Comparison of ENCODE assay signal across 33 mouse cellular contexts in genomic region chr13:51404566-51404965, GRCm38 (mm10). TPM values are rescaled to one million over a fixed set of nuclear protein-coding genes. Genes with fewer than 3 reads are reported as not detected.
DNase-seq lines count a peak whose midpoint lies in the region; ATAC-seq and TF ChIP-seq lines count a peak whose summit lies in the region.
"Had no signal": no experiment of that assay in that cellular context is flagged by ENCODE, and none has a peak within 500 bp of the region (broad histone marks: within the 10 kb centered on the region; RNA-seq: fewer than 3 reads in every experiment).

No protein-coding gene starts in this region.

- ATAC-seq in frontal cortex, adult (ENCODE audit: low TSS enrichment), result peak; percentile 67
- ATAC-seq: forebrain, embryonic 16.5 days; hindbrain, postnatal 0 days; intestine, embryonic 15.5 days; Patski had no signal

- TF ChIP-seq EP300 in CH12.LX (IDR thresholded peaks at IDR 0.05; ENCODE audit: low read length), result peak; percentile 31; the same call in 1 of the 2 replicates

- no peak overlapping the region for H3K27ac ChIP-seq in CH12.LX (ENCODE audit: insufficient read depth, low read depth)
- peak overlapping the region; percentile 6; the same call in 1 of the 2 replicates for H3K27ac ChIP-seq in cortical plate, adult 2 months (ENCODE audit: insufficient read depth, low read length)
- H3K27ac ChIP-seq: embryonic facial prominence, embryonic 13.5 days; hindbrain, embryonic 12.5 days; hindbrain, postnatal 0 days; intestine, embryonic 15.5 days; liver, embryonic 14.5 days; midbrain, embryonic 12.5 days; neural tube, embryonic 13.5 days; stomach, postnatal 0 days had no signal

- H3K9me3 ChIP-seq in CH12.LX (replicated peaks; ENCODE audit: low read length), result peaks cover 3% of the 10 kb centered on the region
- H3K9me3 ChIP-seq: embryonic facial prominence, embryonic 13.5 days; hindbrain, embryonic 12.5 days; intestine, embryonic 15.5 days; midbrain, embryonic 12.5 days; neural tube, embryonic 13.5 days had no signal

- TF ChIP-seq RAD21 in CH12.LX (IDR thresholded peaks at IDR 0.05; ENCODE audit: low read depth, low read length), result no peak

- dilution Hi-C loops in CH12.LX (cut with MboI; ENCODE audit: extremely low pct_ligation_motif_present, extremely low pct_unique_long_range_greater_than_20kb, low sequenced_read_pairs), result no loop called here

- H3K27me3 ChIP-seq in CH12.LX (replicated peaks), result no peaks in the 10 kb centered on the region
- H3K27me3 ChIP-seq: embryonic facial prominence, embryonic 13.5 days; intestine, embryonic 15.5 days; Patski had no signal

- DNase-seq in frontal cortex, postnatal 14 days (ENCODE audit: low spot score in 2 of 2), result no peak
- DNase-seq in CH12.LX (ENCODE audit: extremely low read depth), result no peak
- no peak for DNase-seq in ovary, postnatal 36 days (ENCODE audit: low spot score)
- DNase-seq in kidney, postnatal 14 days, result no peak
- DNase-seq in thymus, postnatal 25 days, result no peak
- DNase-seq: B cell, adult 2 months; cerebellum, adult 11 months; cerebellum, adult 9-10 months; gastrocnemius, postnatal 10 days; heart, postnatal 36 days; kidney, adult 2 months; kidney, postnatal 4 days; liver; lung, adult 2 months; lung, postnatal 14 days; retina, postnatal 1 day; thymus, adult 18-20 months; thymus, postnatal 36 days had no signal

- H3K9ac ChIP-seq in CH12.LX (ENCODE audit: insufficient read depth, low read depth), result no peak overlapping the region
- H3K9ac ChIP-seq: embryonic facial prominence, embryonic 13.5 days; hindbrain, embryonic 12.5 days; intestine, embryonic 15.5 days; liver, embryonic 14.5 days; midbrain, embryonic 12.5 days; neural tube, embryonic 13.5 days had no signal

- H3K4me3 ChIP-seq in CH12.LX (replicated peaks in 1 of 3; ENCODE audit: low read depth in 2 of 3, low read length in 2 of 3, poor library complexity in 1 of 3), result no peak overlapping the region
- no peak overlapping the region for H3K4me3 ChIP-seq in cortical plate, adult 2 months (ENCODE audit: insufficient read depth, low read length)
- H3K4me3 ChIP-seq: embryonic facial prominence, embryonic 13.5 days; erythroblast, embryonic 14.5 days; hindbrain, embryonic 12.5 days; intestine, embryonic 15.5 days; midbrain, embryonic 12.5 days; myocyte; neural tube, embryonic 13.5 days had no signal

- TF ChIP-seq POLR2A in CH12.LX (IDR thresholded peaks at IDR 0.05; ENCODE audit: low read depth, low read length), result no peak
- no peak for TF ChIP-seq POLR2A in cortical plate, adult 2 months (IDR thresholded peaks at IDR 0.05; ENCODE audit: extremely low read depth, insufficient read depth, low read length)

- peaks cover 39 to 69% of the 10 kb centered on the region in 2 experiments for H3K4me1 ChIP-seq in CH12.LX (ENCODE audit: control insufficient read depth in 1 of 2, insufficient read depth in 2 of 2)
- peaks cover 5% of the 10 kb centered on the region for H3K4me1 ChIP-seq in cortical plate, adult 2 months (ENCODE audit: control insufficient read depth, insufficient read depth, low read length)

- in situ Hi-C loops in CH12.LX (cut with MboI; ENCODE audit: low pct_ligation_motif_present, low pct_unique_long_range_greater_than_20kb, low sequenced_read_pairs), result no loop called here

- H3K36me3 ChIP-seq in CH12.LX (replicated peaks in 1 of 2; ENCODE audit: control insufficient read depth in 1 of 2, insufficient read depth in 1 of 2, low read length in 1 of 2), result peaks cover 0 to 3% of the 10 kb centered on the region in 2 experiments
- H3K36me3 ChIP-seq: embryonic facial prominence, embryonic 13.5 days; hindbrain, embryonic 12.5 days; intestine, embryonic 15.5 days; midbrain, embryonic 12.5 days; neural tube, embryonic 13.5 days had no signal

- TF ChIP-seq CTCF in CH12.LX (conservative IDR thresholded peaks at IDR 0.05 in 1 of 2, IDR thresholded peaks at IDR 0.05 in 1 of 2; ENCODE audit: low read depth in 2 of 2, low read length in 2 of 2), result no peak
- TF ChIP-seq CTCF in cortical plate, adult 2 months (IDR thresholded peaks at IDR 0.05; ENCODE audit: extremely low read depth, insufficient read depth, low read length), result no peak

- no peak overlapping the region for H3K4me2 ChIP-seq in CH12.LX (ENCODE audit: insufficient read depth, low read depth, poor library complexity, severe bottlenecking)
- H3K4me2 ChIP-seq: embryonic facial prominence, embryonic 13.5 days; heart, embryonic 11.5 days; hindbrain, embryonic 12.5 days; intestine, embryonic 15.5 days; midbrain, embryonic 12.5 days; neural tube, embryonic 13.5 days had no signal

- 0 out of 2 replicates have a peak, but pooled peaks cover 4% of the 10 kb centered on the region for H3K79me2 ChIP-seq in CH12.LX (replicated peaks; ENCODE audit: control insufficient read depth, extremely low read depth, insufficient read depth, poor library complexity, severe bottlenecking)

TF ChIP-seq in CH12.LX, 34 proteins besides CTCF, POLR2A, EP300 and RAD21:
- TF ChIP-seq ZNF384 (IDR thresholded peaks at IDR 0.05; ENCODE audit: low read depth, low read length) (peak; percentile 74), TCF12 (IDR thresholded peaks at IDR 0.05; ENCODE audit: low read depth, low read length) (no peak), ETS1 (conservative IDR thresholded peaks at IDR 0.05; ENCODE audit: low read depth, low read length) (peak; percentile 39), MEF2A (IDR thresholded peaks at IDR 0.05; ENCODE audit: borderline replicate concordance, low read depth, low read length) (peak; percentile 74)

RNA-seq across cellular contexts. Expression of gene S1pr3, which starts 3.9 kb away (rescaled TPM):
- total RNA-seq in CH12.LX (2012; rRNA removed), result 5.9 and 8.6 TPM in 2 replicates
- total RNA-seq in CH12.LX (2014; rRNA removed), result 6.6 and 7.5 TPM in 2 replicates
- polyA plus RNA-seq in CH12.LX (2012; ENCODE audit: insufficient read length, low read depth), result 30.4 and 33.4 TPM in 2 replicates
- polyA plus RNA-seq in cortical plate, adult 2 months (2012; rRNA removed), result 6.7 and 6.9 TPM in 2 replicates
